Mouse (Mus musculus) limb, embryonic 13.5 days (tissue): ENCODE measurements around the gene Pcgf1. TPM values are rescaled to one million over a fixed set of nuclear protein-coding genes. Genes with fewer than 3 reads are reported as not detected.

Experiments used
- ATAC-seq: fragments of 200-750 bp; cut with Nextera tagmentation; 2 replicates; pipeline ENCODE4 v1.8.0; 2017; ENCODE audit warnings: low read depth, moderate number of reproducible peaks, moderate TSS enrichment; ENCODE audit not compliant: low FRiP score
- H3K27ac ChIP-seq: fragments of 300-500 bp; sonication (generic); 2 replicates; pipeline ENCODE4 v1.5.1; 2015; ENCODE audit warnings: inconsistent platforms, mild to moderate bottlenecking, moderate library complexity
- H3K27me3 ChIP-seq: fragments of 300-500 bp; sonication (generic); 2 replicates; pipeline ENCODE4 v1.6.1; 2015; ENCODE audit warnings: mild to moderate bottlenecking, inconsistent platforms
- H3K36me3 ChIP-seq: fragments of 300-500 bp; sonication (generic); 2 replicates; pipeline ENCODE4 v1.6.1; 2015; ENCODE audit warnings: inconsistent platforms, mild to moderate bottlenecking, moderate library complexity
- H3K4me1 ChIP-seq: fragments of 300-500 bp; sonication (generic); 2 replicates; pipeline ENCODE4 v1.6.1; 2015; ENCODE audit warnings: inconsistent platforms
- H3K4me2 ChIP-seq: fragments of 300-500 bp; sonication (generic); replicated peaks from 2 replicates; pipeline ENCODE4 v1.6.1; 2015; ENCODE audit warnings: inconsistent platforms, mild to moderate bottlenecking, moderate library complexity
- H3K4me3 ChIP-seq: fragments of 300-500 bp; sonication (generic); 2 replicates; pipeline ENCODE4 v1.5.1; 2015; ENCODE audit warnings: moderate library complexity, mild to moderate bottlenecking, inconsistent platforms
- H3K9ac ChIP-seq: fragments of 300-500 bp; sonication (generic); 2 replicates; pipeline ENCODE4 v1.6.1; 2015; ENCODE audit warnings: mild to moderate bottlenecking, inconsistent platforms
- H3K9me3 ChIP-seq: fragments of 300-500 bp; sonication (generic); 2 replicates; pipeline ENCODE4 v1.6.1; 2016; ENCODE audit warnings: inconsistent platforms
- WGBS: fragments of 180-500 bp; shearing (Covaris S2); methylation state at CpG from one replicate; pipeline ENCODE4 v1.1.7; 2015; 5-methylcytosine and 5-hydroxymethylcytosine counted together
- polyA plus RNA-seq: library from polyadenylated mRNA; unstranded; fragments of >200 nt; fragmentation: Nextera tagmentation; extraction: Ambion mirVana; gene quantifications from 2 replicates; pipeline ENCODE4 v1.2.1, GENCODE M21; 2015

Gene Pcgf1
- 40.3 and 41.3 TPM in 2 replicates for polyA plus RNA-seq

GRCm38 (mm10) chr6:83077630-83078323 is at the start of gene Pcgf1:
Gene Pcgf1, plus strand, starts transcription at chr6:83077869.
- H3K4me3 ChIP-seq = peak within 1 kb of the TSS; percentile 77
- H3K4me2 ChIP-seq = peak within 1 kb of the TSS; percentile 96
- H3K27ac ChIP-seq = peak within 1 kb of the TSS; percentile 65
- H3K36me3 ChIP-seq = peaks cover 26% of the 10 kb centered on the region
- under 1% methylated on average over 54 of the region's 54 CpGs for WGBS
- peaks cover 50% of the 10 kb centered on the region for H3K27me3 ChIP-seq
- ATAC-seq = peak; percentile 97
- H3K9me3 ChIP-seq = no peaks in the 10 kb centered on the region
- H3K9ac ChIP-seq = peak within 1 kb of the TSS; percentile 76
- H3K4me1 ChIP-seq = peaks cover 14% of the 10 kb centered on the region

DNA sequence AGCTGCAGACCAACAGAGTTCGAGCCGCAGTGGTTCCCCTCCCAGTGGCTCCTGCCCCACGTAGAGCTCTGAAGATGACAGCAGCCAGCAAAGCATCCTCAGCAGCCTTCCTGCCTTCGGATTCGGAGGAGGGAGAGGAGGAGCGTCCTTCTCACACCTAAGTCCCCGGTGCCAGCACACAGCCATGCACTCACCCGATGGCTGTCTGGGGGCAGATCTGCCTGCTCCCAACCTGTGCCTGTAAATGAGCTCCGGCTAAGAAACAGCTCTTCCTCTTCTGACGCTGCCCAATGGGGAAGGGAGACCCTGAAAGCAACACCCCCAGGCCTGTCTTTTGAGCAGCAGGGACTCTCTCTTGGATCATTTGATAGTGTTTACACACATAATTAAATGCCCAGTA is 47.9 kb upstream of the Pcgf1 start:
- Histone ChIP-seq H3K4me2 (no peak overlapping the region), H3K36me3 (no peaks in the 10 kb centered on the region; the same call in 1 of the 2 replicates), H3K4me1 (peaks cover 51% of the 10 kb centered on the region), H3K27me3 (peaks cover 32% of the 10 kb centered on the region), H3K27ac (no peak overlapping the region), H3K9me3 (no peaks in the 10 kb centered on the region), H3K4me3 (no peak overlapping the region), H3K9ac (no peak overlapping the region)
- no peak for ATAC-seq
- WGBS = 30% methylated on average over 10 of the region's 10 CpGs

DNA sequence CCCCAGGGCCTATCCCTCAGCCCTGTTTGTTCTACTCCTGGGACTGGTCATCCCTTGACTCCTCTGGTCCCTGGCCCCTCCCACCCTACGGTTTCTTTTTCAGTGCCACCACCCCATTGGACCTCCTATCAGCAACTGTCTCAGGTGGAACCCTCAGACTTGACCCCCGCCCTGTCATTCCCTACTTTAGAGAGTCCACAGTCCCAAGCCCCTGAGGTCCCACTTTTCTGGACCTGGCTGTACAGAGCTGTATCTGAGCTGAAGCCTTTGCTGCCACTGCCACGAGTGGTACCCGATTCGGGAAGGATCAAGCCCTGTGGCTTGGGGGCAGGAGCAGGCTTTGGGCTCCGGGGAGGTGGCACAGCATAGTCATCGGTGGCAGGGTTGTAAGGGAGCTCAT is 46.6 kb upstream of the Pcgf1 start:
- Histone ChIP-seq H3K4me2 (peak overlapping the region; percentile 86), H3K4me3 (no peak overlapping the region), H3K27me3 (peaks cover 32% of the 10 kb centered on the region), H3K9ac (0 out of 2 replicates have a peak overlapping the region, but pooled peaks have one; percentile 19), H3K9me3 (no peaks in the 10 kb centered on the region), H3K36me3 (no peaks in the 10 kb centered on the region; the same call in 1 of the 2 replicates), H3K4me1 (peaks cover 64% of the 10 kb centered on the region), H3K27ac (no peak overlapping the region)
- ATAC-seq = no peak
- WGBS = 62% methylated on average over 7 of the region's 7 CpGs

GRCm38 (mm10) chr6:83031921-83032590 is 45.6 kb upstream of the Pcgf1 start:
- Histone ChIP-seq H3K9ac (peak overlapping the region; percentile 73), H3K4me3 (peak overlapping the region; percentile 64), H3K36me3 (no peaks in the 10 kb centered on the region; the same call in 1 of the 2 replicates), H3K4me2 (peak overlapping the region; percentile 86), H3K27ac (no peak overlapping the region), H3K4me1 (peaks cover 64% of the 10 kb centered on the region), H3K9me3 (no peaks in the 10 kb centered on the region), H3K27me3 (peaks cover 32% of the 10 kb centered on the region)
- no peak for ATAC-seq
- WGBS = 20% methylated on average over 18 of the region's 18 CpGs

- Histone ChIP-seq H3K4me2 (peak overlapping the region; percentile 86), H3K9me3 (no peaks in the 10 kb centered on the region), H3K4me1 (peaks cover 58% of the 10 kb centered on the region), H3K36me3 (peaks cover 4% of the 10 kb centered on the region; the same call in 1 of the 2 replicates), H3K4me3 (peak overlapping the region; percentile 64), H3K9ac (peak overlapping the region; percentile 73), H3K27me3 (peaks cover 32% of the 10 kb centered on the region), H3K27ac (peak overlapping the region; percentile 76)
- WGBS = under 1% methylated on average over 31 of the region's 31 CpGs
- peak; percentile 33 for ATAC-seq
Observed at GRCm38 (mm10) chr6:83032769-83033191, 44.9 kb upstream of the Pcgf1 start.

DNA sequence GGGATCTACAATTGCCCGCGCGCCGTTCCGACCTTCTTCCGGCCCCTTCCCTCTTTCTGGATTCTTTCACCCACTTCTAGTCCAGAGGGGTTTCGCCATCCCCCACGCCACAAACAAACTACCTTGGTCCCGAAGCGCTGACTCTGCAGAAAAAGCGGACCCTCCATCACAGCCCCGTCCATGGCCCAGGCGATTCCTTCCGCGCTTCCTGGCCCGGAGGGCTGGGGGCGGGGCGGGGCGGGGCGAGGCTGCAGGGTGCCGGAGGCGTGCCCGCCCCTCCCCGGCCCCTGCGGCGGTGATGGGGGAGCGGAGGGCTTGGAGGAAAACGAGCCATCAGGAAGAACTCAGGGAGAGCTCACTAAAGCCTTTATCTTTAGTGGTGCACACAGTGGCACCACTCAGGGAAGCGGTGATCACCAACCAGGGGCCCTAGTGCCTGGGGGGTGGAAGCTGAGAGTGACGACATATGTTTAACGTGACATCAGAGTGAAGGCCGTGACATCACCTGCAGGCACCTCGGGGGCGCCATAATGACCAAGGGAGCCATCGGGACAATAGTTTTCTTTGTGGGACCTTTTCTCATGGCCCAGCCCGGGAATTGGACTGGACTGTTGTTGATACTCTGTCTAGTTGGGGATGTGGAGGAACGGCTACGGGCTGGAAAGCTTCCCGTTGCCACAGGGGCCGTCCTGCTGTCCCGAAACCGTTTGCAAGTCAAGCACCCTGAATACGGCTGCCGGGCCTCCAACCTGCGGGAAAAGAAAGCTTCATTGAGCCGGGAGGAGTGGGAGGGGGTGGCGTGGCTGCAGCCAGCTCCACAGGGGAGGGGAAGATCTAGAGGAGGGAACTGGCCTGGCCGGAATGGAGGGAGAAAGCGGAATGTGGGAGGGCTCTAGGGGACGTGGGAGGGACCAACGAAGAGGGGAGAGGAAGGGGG is 44.2 kb upstream of the Pcgf1 start, which contains the start of the genes Dok1 and Loxl3:
Gene Dok1, minus strand, starts transcription at position 223 of the 937 bp plus-strand sequence.
Gene Loxl3, plus strand, starts transcription at position 925 of the 937 bp plus-strand sequence.
- Histone ChIP-seq H3K4me1 (peaks cover 56% of the 10 kb centered on the region), H3K27me3 (peaks cover 32% of the 10 kb centered on the region), H3K9me3 (no peaks in the 10 kb centered on the region), H3K27ac (peak within 1 kb of the TSS; percentile 94), H3K4me2 (peak within 1 kb of the TSS; percentile 86), H3K36me3 (peaks cover 4% of the 10 kb centered on the region; the same call in 1 of the 2 replicates), H3K9ac (peak within 1 kb of the TSS; percentile 73), H3K4me3 (peak within 1 kb of the TSS; percentile 64)
- ATAC-seq = peak; percentile 82
- under 1% methylated on average over 51 of the region's 51 CpGs for WGBS

- H3K4me1 ChIP-seq = peaks cover 52% of the 10 kb centered on the region
- H3K9ac ChIP-seq = peak overlapping the region; percentile 73
- no peaks in the 10 kb centered on the region for H3K9me3 ChIP-seq
- peak overlapping the region; percentile 86 for H3K4me2 ChIP-seq
- no peak for ATAC-seq
- H3K36me3 ChIP-seq = peaks cover 4% of the 10 kb centered on the region; the same call in 1 of the 2 replicates
- 26% methylated on average over 5 of the region's 5 CpGs for WGBS
- H3K27me3 ChIP-seq = peaks cover 30% of the 10 kb centered on the region
- peak overlapping the region; percentile 64 for H3K4me3 ChIP-seq
- H3K27ac ChIP-seq = peak overlapping the region; percentile 94
Observed at GRCm38 (mm10) chr6:83034463-83035055, 43.1 kb upstream of the Pcgf1 start.

- WGBS = 78% methylated on average over 8 of the region's 8 CpGs
- no peak for ATAC-seq
- peaks cover 34% of the 10 kb centered on the region for H3K4me1 ChIP-seq
- H3K27ac ChIP-seq = no peak overlapping the region
- H3K9me3 ChIP-seq = no peaks in the 10 kb centered on the region
- H3K36me3 ChIP-seq = peaks cover 8% of the 10 kb centered on the region; the same call in 1 of the 2 replicates
- no peak overlapping the region for H3K4me2 ChIP-seq
- no peak overlapping the region for H3K4me3 ChIP-seq
- H3K9ac ChIP-seq = no peak overlapping the region
- H3K27me3 ChIP-seq = peaks cover 4% of the 10 kb centered on the region
Observed at GRCm38 (mm10) chr6:83037188-83037587, 40.5 kb upstream of the Pcgf1 start.

- peaks cover 8% of the 10 kb centered on the region; the same call in 1 of the 2 replicates for H3K36me3 ChIP-seq
- 0 out of 2 replicates have a peak, but pooled peaks have one; percentile 25 for ATAC-seq
- H3K27ac ChIP-seq = no peak overlapping the region
- H3K4me3 ChIP-seq = peak overlapping the region; percentile 30
- peak overlapping the region; percentile 63 for H3K4me2 ChIP-seq
- H3K9me3 ChIP-seq = no peaks in the 10 kb centered on the region
- H3K4me1 ChIP-seq = peaks cover 29% of the 10 kb centered on the region
- H3K27me3 ChIP-seq = no peaks in the 10 kb centered on the region
- peak overlapping the region; percentile 53; the same call in 1 of the 2 replicates for H3K9ac ChIP-seq
- WGBS = 10% methylated on average over 24 of the region's 24 CpGs
Observed at GRCm38 (mm10) chr6:83038496-83039012, 39.1 kb upstream of the Pcgf1 start.

DNA sequence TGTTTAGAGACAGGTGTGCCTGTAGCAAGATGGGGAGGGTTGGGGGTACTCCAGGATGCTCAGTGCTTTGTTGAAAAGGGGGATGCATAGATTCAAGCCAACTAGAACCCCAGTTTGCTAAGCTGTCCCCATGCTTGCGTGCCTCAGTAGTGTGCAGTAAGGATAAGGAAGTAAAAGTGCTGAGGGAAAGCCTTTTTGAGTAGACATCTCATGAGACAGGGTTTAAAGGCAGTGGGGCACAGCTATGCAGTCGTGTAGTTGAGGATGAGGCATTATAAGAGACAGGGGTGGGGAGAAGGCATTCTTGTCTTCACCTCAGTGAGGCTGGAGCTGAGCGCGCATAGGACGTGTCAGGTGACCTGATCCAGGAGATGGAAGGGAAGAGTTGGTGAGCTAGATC is 37.1 kb upstream of the Pcgf1 start:
- H3K27ac ChIP-seq = no peak overlapping the region
- H3K9me3 ChIP-seq = no peaks in the 10 kb centered on the region
- H3K36me3 ChIP-seq = peaks cover 16% of the 10 kb centered on the region
- H3K4me1 ChIP-seq = peaks cover 13% of the 10 kb centered on the region
- WGBS = 77% methylated on average over 5 of the region's 5 CpGs
- no peak overlapping the region; the same call in 1 of the 2 replicates for H3K9ac ChIP-seq
- H3K27me3 ChIP-seq = no peaks in the 10 kb centered on the region
- no peak overlapping the region for H3K4me3 ChIP-seq
- no peak overlapping the region for H3K4me2 ChIP-seq
- no peak for ATAC-seq

DNA sequence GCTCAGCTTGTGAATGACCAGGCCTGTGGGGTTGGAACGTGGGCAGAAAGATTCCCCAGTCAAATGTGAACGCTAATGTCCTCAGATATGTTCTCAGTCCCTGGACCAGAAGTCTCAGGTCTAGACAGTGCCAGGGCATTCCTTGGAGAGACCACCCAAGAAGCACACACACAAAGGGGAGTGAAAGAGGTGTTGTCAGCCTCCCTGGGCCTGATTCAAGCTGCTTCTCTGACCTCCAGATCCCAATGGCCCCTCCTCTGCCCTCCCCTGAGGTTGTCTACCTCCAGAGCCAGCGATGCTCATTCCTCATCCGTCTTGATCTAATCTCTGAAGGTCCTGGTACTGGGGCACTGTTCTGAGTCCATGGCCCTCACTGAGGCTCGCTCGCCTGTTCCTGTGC is 34.1 kb upstream of the Pcgf1 start:
- WGBS = 69% methylated on average over 6 of the region's 6 CpGs
- H3K36me3 ChIP-seq = peaks cover 16% of the 10 kb centered on the region
- no peak for ATAC-seq
- H3K4me2 ChIP-seq = no peak overlapping the region
- H3K4me3 ChIP-seq = no peak overlapping the region
- no peaks in the 10 kb centered on the region for H3K27me3 ChIP-seq
- no peak overlapping the region for H3K27ac ChIP-seq
- peaks cover 4% of the 10 kb centered on the region for H3K4me1 ChIP-seq
- no peaks in the 10 kb centered on the region for H3K9me3 ChIP-seq
- 0 out of 2 replicates have a peak overlapping the region, but pooled peaks have one; percentile 25 for H3K9ac ChIP-seq
